Mouse (Mus musculus) kidney, adult 2 months (tissue): Measurements from ENCODE around the gene Git2. TPM values are rescaled to one million over a fixed set of nuclear protein-coding genes. Genes with fewer than 3 reads are reported as not detected.

Experiments used
- DNase-seq: peaks from one replicate; pipeline ENCODE4 v3.0.0; 2021
- H3K27ac ChIP-seq: fragments of 200-500 bp; 2 replicates; pipeline ENCODE4 v1.5.1; 2012; ENCODE audit warnings: low read depth, low read length, control low read depth, inconsistent platforms; ENCODE audit not compliant: insufficient read depth
- H3K27me3 ChIP-seq: fragments of 200-500 bp; replicated peaks from 2 replicates; pipeline ENCODE4 v1.6.1; 2012; ENCODE audit warnings: mild to moderate bottlenecking, moderate library complexity, low read length, inconsistent platforms; ENCODE audit not compliant: control insufficient read depth, insufficient read depth
- H3K36me3 ChIP-seq: fragments of 200-500 bp; 2 replicates; pipeline ENCODE4 v1.6.1; 2012; ENCODE audit warnings: mild to moderate bottlenecking, moderate library complexity, low read length, inconsistent platforms; ENCODE audit not compliant: control insufficient read depth, insufficient read depth
- H3K4me1 ChIP-seq: fragments of 200-500 bp; 2 replicates; pipeline ENCODE4 v1.6.1; 2011; ENCODE audit warnings: low read length; ENCODE audit not compliant: control insufficient read depth, insufficient read depth
- H3K4me3 ChIP-seq: fragments of 200-500 bp; 2 replicates; pipeline ENCODE4 v1.5.1; 2011; ENCODE audit warnings: mild to moderate bottlenecking, low read depth, low read length, control low read depth; ENCODE audit not compliant: insufficient read depth
- CTCF ChIP-seq: fragments of 200-500 bp; conservative IDR thresholded peaks from 2 replicates; pipeline ENCODE4 v1.5.1; 2011; ENCODE audit warnings: low read depth, mild to moderate bottlenecking, control low read depth, low read length, moderate library complexity, mixed read lengths; ENCODE audit not compliant: insufficient read depth, insufficient read length
- POLR2A ChIP-seq: fragments of 200-500 bp; IDR thresholded peaks from one replicate; pipeline ENCODE4 v1.6.1; 2011; ENCODE audit warnings: low read depth, low read length, control low read depth
- WGBS: fragments of 180-500 bp; shearing (Covaris S2); methylation state at CpG from one replicate; pipeline ENCODE4 v1.1.7; 2018; 5-methylcytosine and 5-hydroxymethylcytosine counted together
- polyA plus RNA-seq: library from polyadenylated mRNA; depleted of rRNA; stranded (reverse); fragments of >200 nt; gene quantifications from 2 replicates; pipeline ENCODE4 v1.2.3, GENCODE M21; 2012

Git2 gene
- polyA plus RNA-seq, 1 experiment, result 30.5 TPM

GRCm38 (mm10) chr5:114721969-114722368, 53.3 kb downstream of the Git2 start:
- Histone ChIP-seq H3K4me1 (peaks cover 15% of the 10 kb centered on the region), H3K27ac (no peak overlapping the region), H3K27me3 (no peaks in the 10 kb centered on the region), H3K36me3 (no peaks in the 10 kb centered on the region), H3K4me3 (no peak overlapping the region)
- WGBS, result 82% methylated on average over 10 of the region's 10 CpGs
- TF ChIP-seq CTCF, result no peak
- TF ChIP-seq POLR2A, result no peak
- no peak for DNase-seq

- no peak for DNase-seq
- Histone ChIP-seq H3K4me3 (no peak overlapping the region), H3K4me1 (peaks cover 15% of the 10 kb centered on the region), H3K27ac (no peak overlapping the region), H3K36me3 (no peaks in the 10 kb centered on the region), H3K27me3 (no peaks in the 10 kb centered on the region)
- WGBS, result 58% methylated on average over 11 of the region's 11 CpGs
- TF ChIP-seq CTCF (no peak), POLR2A (no peak)
Observed at GRCm38 (mm10) chr5:114720784-114721183, 54.5 kb downstream of the Git2 start.

- DNase-seq, result peak; percentile 26
- Histone ChIP-seq H3K4me1 (peaks cover 15% of the 10 kb centered on the region), H3K4me3 (no peak overlapping the region), H3K27ac (peak overlapping the region; percentile 51; the same call in 1 of the 2 replicates), H3K36me3 (no peaks in the 10 kb centered on the region), H3K27me3 (no peaks in the 10 kb centered on the region)
- TF ChIP-seq CTCF (no peak), POLR2A (no peak)
- WGBS, result 77% methylated on average over 6 of the region's 6 CpGs
Observed at GRCm38 (mm10) chr5:114719928-114720270, 55.4 kb downstream of the Git2 start.

DNA sequence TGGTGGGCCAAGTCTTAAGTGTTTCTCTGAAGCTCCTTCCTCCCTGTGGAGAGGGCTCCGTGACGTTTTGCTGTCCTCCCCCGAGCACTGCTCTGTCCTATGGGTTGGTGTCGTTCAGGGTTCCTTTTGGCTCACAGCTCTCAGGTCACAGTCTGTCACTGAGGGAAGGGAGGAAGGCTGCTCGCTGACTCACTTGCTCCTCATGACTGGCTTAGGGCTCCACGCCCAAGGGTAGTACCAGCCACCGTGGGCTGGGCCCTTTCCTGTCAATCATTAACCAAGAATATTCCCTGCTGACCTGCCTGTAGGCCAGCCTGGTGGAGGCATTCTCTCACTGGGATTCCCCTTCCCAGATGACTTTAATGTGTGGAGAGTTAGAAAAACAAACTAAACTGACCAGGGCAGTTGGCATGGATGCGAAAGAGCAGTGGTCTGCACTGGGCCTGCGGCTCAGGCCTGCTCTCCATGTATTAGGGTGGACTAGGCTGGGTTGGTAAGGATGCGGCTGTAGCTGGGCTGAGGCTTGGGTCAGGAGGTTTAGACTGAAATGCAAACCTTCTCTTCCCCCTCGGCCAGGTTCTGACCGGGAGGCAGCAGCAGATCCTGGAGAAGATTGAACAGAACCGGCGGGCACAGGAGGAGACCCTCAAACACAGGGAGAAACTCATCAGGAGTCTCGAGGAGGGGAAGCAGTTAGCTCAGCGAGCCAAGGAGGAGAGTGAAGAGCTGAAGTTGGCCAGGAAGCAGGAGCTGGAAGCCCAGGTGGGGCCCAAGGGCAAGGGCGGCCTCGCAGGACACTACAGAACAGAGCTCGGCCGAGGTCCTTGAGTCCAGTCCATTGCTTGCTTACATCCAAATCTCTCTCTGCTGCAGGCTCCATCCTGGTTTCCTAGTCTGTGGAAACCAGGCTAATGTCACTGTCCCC, 56.1 kb downstream of the Git2 start:
- no peaks in the 10 kb centered on the region for H3K27me3 ChIP-seq
- H3K4me3 ChIP-seq, result no peak overlapping the region
- H3K36me3 ChIP-seq, result no peaks in the 10 kb centered on the region
- 53% methylated on average over 20 of the region's 20 CpGs for WGBS
- peak; percentile 93 for DNase-seq
- TF ChIP-seq POLR2A (no peak), CTCF (no peak)
- peak overlapping the region; percentile 55 for H3K27ac ChIP-seq
- peaks cover 15% of the 10 kb centered on the region for H3K4me1 ChIP-seq

DNA sequence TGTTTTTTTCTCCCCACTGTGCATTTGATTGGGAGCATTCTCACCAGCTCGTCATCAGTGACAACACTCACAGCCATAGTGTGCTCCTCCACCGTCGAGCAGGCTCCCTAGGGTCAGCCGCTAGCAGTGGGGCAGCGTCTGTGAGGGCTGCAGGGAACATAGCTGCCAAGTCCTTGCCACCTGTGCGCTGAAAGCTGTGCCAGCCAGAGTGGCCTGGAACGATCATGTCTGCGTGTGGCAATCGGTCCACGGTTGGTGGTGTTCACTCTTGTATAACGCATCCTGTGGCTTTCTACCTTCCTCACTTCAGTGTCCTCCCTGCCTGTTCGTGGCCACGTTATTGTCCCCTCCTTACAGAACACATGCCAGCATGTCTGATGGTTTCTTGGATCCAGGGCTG, 56.8 kb downstream of the Git2 start:
- no peak for DNase-seq
- no peaks in the 10 kb centered on the region for H3K36me3 ChIP-seq
- 52% methylated on average over 13 of the region's 13 CpGs for WGBS
- H3K27me3 ChIP-seq, result no peaks in the 10 kb centered on the region
- TF ChIP-seq POLR2A (no peak), CTCF (no peak)
- H3K27ac ChIP-seq, result peak overlapping the region; percentile 55
- peaks cover 15% of the 10 kb centered on the region for H3K4me1 ChIP-seq
- no peak overlapping the region for H3K4me3 ChIP-seq

- H3K36me3 ChIP-seq, result no peaks in the 10 kb centered on the region; the same call in 1 of the 2 replicates
- no peak for TF ChIP-seq CTCF
- no peak for TF ChIP-seq POLR2A
- 94% methylated on average over 8 of the region's 8 CpGs for WGBS
Observed at GRCm38 (mm10) chr5:114717937-114718336, 57.4 kb downstream of the Git2 start.

GRCm38 (mm10) chr5:114717292-114717691, 58.0 kb downstream of the Git2 start:
- Histone ChIP-seq H3K36me3 (no peaks in the 10 kb centered on the region; the same call in 1 of the 2 replicates), H3K4me1 (peaks cover 15% of the 10 kb centered on the region), H3K4me3 (no peak overlapping the region), H3K27ac (no peak overlapping the region), H3K27me3 (no peaks in the 10 kb centered on the region)
- no peak for TF ChIP-seq CTCF
- no peak for TF ChIP-seq POLR2A
- WGBS, result 87% methylated on average over 12 of the region's 12 CpGs
- DNase-seq, result no peak

More at GRCm38 (mm10) chr5:114717937-114718336, 57.4 kb downstream of the Git2 start:
- DNase-seq, result no peak
- Histone ChIP-seq H3K27me3 (no peaks in the 10 kb centered on the region), H3K27ac (no peak overlapping the region), H3K4me1 (peaks cover 15% of the 10 kb centered on the region), H3K4me3 (no peak overlapping the region)
